Mouse (Mus musculus) ES-Bruce4 (cell line): ENCODE results near the gene Gm10337.

Source experiments
- CTCF ChIP-seq: IDR thresholded peaks from one replicate; pipeline ENCODE4 v1.8.1; 2011; ENCODE audit warnings: low read depth, low read length
- EP300 ChIP-seq: IDR thresholded peaks from 2 replicates; pipeline ENCODE4 v1.6.1; 2011; ENCODE audit warnings: low read depth, low read length; ENCODE audit not compliant: insufficient read depth
- POLR2A ChIP-seq: IDR thresholded peaks from one replicate; pipeline ENCODE4 v1.8.1; 2011; ENCODE audit warnings: low read length; ENCODE audit not compliant: insufficient read depth

GRCm38 (mm10) chr15:102499370-102499769, 4.2 kb upstream of the Gm10337 start:
- no peak for TF ChIP-seq POLR2A
- no peak for TF ChIP-seq CTCF
- no peak for TF ChIP-seq EP300
